Mouse (Mus musculus) MEL (cell line): ENCODE results near the gene Kmt5a. TPM values are rescaled to one million over a fixed set of nuclear protein-coding genes. Genes with fewer than 3 reads are reported as not detected.

Source experiments
- DNase-seq: peaks from one replicate; pipeline ENCODE4 v3.0.0; 2011; ENCODE audit warnings: low read depth, low spot score
- H3K27ac ChIP-seq: 2 replicates; pipeline ENCODE4 v1.5.1; 2012; ENCODE audit warnings: low read depth, mild to moderate bottlenecking, control low read depth, low read length, moderate library complexity; ENCODE audit not compliant: control insufficient read depth
- H3K27me3 ChIP-seq, 2 experiments: fragments of 150-350 bp in 1 of 2; sonication (generic) in 1 of 2; 2 replicates each; pipeline ENCODE4 v1.6.1; 2012; ENCODE audit warnings: low read length in 2 of 2, mild to moderate bottlenecking in 2 of 2, improper control_type of control experiment in 1 of 2, moderate library complexity in 1 of 2; ENCODE audit not compliant: insufficient read depth in 2 of 2, control insufficient read depth in 1 of 2
- H3K36me3 ChIP-seq, 2 experiments: 2 replicates each; pipeline ENCODE4 v1.6.1; 2012 to 2014; ENCODE audit warnings: low read length in 2 of 2, improper control_type of control experiment in 1 of 2, inconsistent platforms in 1 of 2, mild to moderate bottlenecking in 1 of 2; ENCODE audit not compliant: insufficient read depth in 2 of 2, control insufficient read depth in 1 of 2
- H3K4me1 ChIP-seq, 2 experiments: fragments of 150-350 bp in 1 of 2; sonication (generic) in 1 of 2; 2 replicates each; pipeline ENCODE4 v1.6.1; 2012; ENCODE audit warnings: low read length in 2 of 2, improper control_type of control experiment in 1 of 2, mild to moderate bottlenecking in 1 of 2; ENCODE audit not compliant: insufficient read depth in 2 of 2, control insufficient read depth in 1 of 2
- H3K4me3 ChIP-seq, 2 experiments: fragments of 150-350 bp in 1 of 2; sonication (generic) in 1 of 2; 2 replicates each; pipeline ENCODE4 v1.5.1; 2012; ENCODE audit warnings: low read depth in 2 of 2, low read length in 2 of 2, mild to moderate bottlenecking in 2 of 2, moderate library complexity in 2 of 2, control low read depth in 1 of 2, improper control_type of control experiment in 1 of 2; ENCODE audit not compliant: control insufficient read depth in 1 of 2, insufficient read depth in 1 of 2
- H3K79me2 ChIP-seq: 2 replicates; pipeline ENCODE4 v1.6.1; 2012; ENCODE audit warnings: mild to moderate bottlenecking, low read length, moderate library complexity; ENCODE audit not compliant: control insufficient read depth, poor library complexity, insufficient read depth
- H3K9ac ChIP-seq: 2 replicates; pipeline ENCODE4 v1.6.1; 2012; ENCODE audit warnings: low read depth, mild to moderate bottlenecking, control low read depth, low read length, moderate library complexity; ENCODE audit not compliant: control insufficient read depth, poor library complexity, severe bottlenecking
- H3K9me3 ChIP-seq: fragments of 150-350 bp; sonication (generic); replicated peaks from 2 replicates; pipeline ENCODE4 v1.6.1; 2012; ENCODE audit warnings: mild to moderate bottlenecking, low read length, improper control_type of control experiment, moderate library complexity; ENCODE audit not compliant: insufficient read depth
- BHLHE40 ChIP-seq: IDR thresholded peaks from 2 replicates; pipeline ENCODE4 v1.6.1; 2012; ENCODE audit warnings: low read depth, mild to moderate bottlenecking, inconsistent platforms, low read length, improper control_type of control experiment, borderline replicate concordance
- CHD1 ChIP-seq: IDR thresholded peaks from 2 replicates; pipeline ENCODE4 v1.6.1; 2012; ENCODE audit warnings: low read depth, mild to moderate bottlenecking, inconsistent platforms, low read length, improper control_type of control experiment
- CHD2 ChIP-seq: IDR thresholded peaks from 2 replicates; pipeline ENCODE4 v1.6.1; 2011; ENCODE audit warnings: low read length, improper control_type of control experiment
- CTCF ChIP-seq, 3 experiments: IDR thresholded peaks in 2 of 3; conservative IDR thresholded peaks in 1 of 3; 2 replicates each; pipeline ENCODE4 v1.5.1; 2011 to 2012; ENCODE audit warnings: low read length in 3 of 3, low read depth in 2 of 3, mild to moderate bottlenecking in 2 of 3, improper control_type of control experiment in 1 of 3, inconsistent platforms in 1 of 3, mixed read lengths in 1 of 3, moderate library complexity in 1 of 3; ENCODE audit not compliant: control insufficient read depth in 1 of 3, insufficient read depth in 1 of 3, poor library complexity in 1 of 3, severe bottlenecking in 1 of 3
- ELF1 ChIP-seq: IDR thresholded peaks from 2 replicates; pipeline ENCODE4 v1.6.1; 2014; ENCODE audit warnings: low read depth, mild to moderate bottlenecking, inconsistent platforms, low read length, improper control_type of control experiment, moderate library complexity
- EP300 ChIP-seq, 2 experiments: IDR thresholded peaks; 2 replicates each; pipeline ENCODE4 v1.6.1; 2011; ENCODE audit warnings: improper control_type of control experiment in 2 of 2, low read length in 2 of 2, low read depth in 1 of 2, mild to moderate bottlenecking in 1 of 2
- ETS1 ChIP-seq: IDR thresholded peaks from 2 replicates; pipeline ENCODE4 v1.6.1; 2012; ENCODE audit warnings: low read depth, mild to moderate bottlenecking, inconsistent platforms, low read length, improper control_type of control experiment, moderate library complexity
- GABPA ChIP-seq: IDR thresholded peaks from 2 replicates; pipeline ENCODE4 v1.6.1; 2012; ENCODE audit warnings: low read depth, mild to moderate bottlenecking, inconsistent platforms, low read length, improper control_type of control experiment, moderate library complexity
- GATA1 ChIP-seq: IDR thresholded peaks from 2 replicates; pipeline ENCODE4 v1.6.1; 2011; ENCODE audit warnings: low read depth, low read length, improper control_type of control experiment
- HCFC1 ChIP-seq: IDR thresholded peaks from 2 replicates; pipeline ENCODE4 v1.6.1; 2012; ENCODE audit warnings: low read depth, mild to moderate bottlenecking, inconsistent platforms, low read length, improper control_type of control experiment, moderate library complexity
- JUND ChIP-seq: IDR thresholded peaks from 2 replicates; pipeline ENCODE4 v1.6.1; 2011; ENCODE audit warnings: low read depth, mild to moderate bottlenecking, improper control_type of control experiment, low read length
- KAT2A ChIP-seq: conservative IDR thresholded peaks from 2 replicates; pipeline ENCODE4 v1.6.1; 2012; ENCODE audit warnings: low read depth, low read length, improper control_type of control experiment, inconsistent platforms
- MAFK ChIP-seq: IDR thresholded peaks from 2 replicates; pipeline ENCODE4 v1.6.1; 2011; ENCODE audit warnings: low read depth, mild to moderate bottlenecking, low read length, improper control_type of control experiment, borderline replicate concordance
- MAX ChIP-seq: IDR thresholded peaks from 2 replicates; pipeline ENCODE4 v1.6.1; 2011; ENCODE audit warnings: low read length, improper control_type of control experiment
- MAZ ChIP-seq: IDR thresholded peaks from 2 replicates; pipeline ENCODE4 v1.6.1; 2012; ENCODE audit warnings: low read depth, mild to moderate bottlenecking, inconsistent platforms, low read length, improper control_type of control experiment
- MEF2A ChIP-seq: IDR thresholded peaks from 2 replicates; pipeline ENCODE4 v1.6.1; 2014; ENCODE audit warnings: low read depth, mild to moderate bottlenecking, inconsistent platforms, low read length, improper control_type of control experiment; ENCODE audit not compliant: poor library complexity, insufficient replicate concordance, severe bottlenecking; ENCODE audit errors: extremely low read depth
- MXI1 ChIP-seq: IDR thresholded peaks from 2 replicates; pipeline ENCODE4 v1.6.1; 2011; ENCODE audit warnings: mild to moderate bottlenecking, low read depth, low read length, improper control_type of control experiment
- MYB ChIP-seq: IDR thresholded peaks from 2 replicates; pipeline ENCODE4 v1.6.1; 2011; ENCODE audit warnings: mild to moderate bottlenecking, low read depth, low read length, improper control_type of control experiment
- MYC ChIP-seq: IDR thresholded peaks from 2 replicates; pipeline ENCODE4 v1.6.1; 2011; ENCODE audit warnings: low read depth, mild to moderate bottlenecking, low read length, improper control_type of control experiment, moderate library complexity
- NELFE ChIP-seq: IDR thresholded peaks from 2 replicates; pipeline ENCODE4 v1.6.1; 2011; ENCODE audit warnings: low read depth, low read length, improper control_type of control experiment
- NRF1 ChIP-seq: IDR thresholded peaks from 2 replicates; pipeline ENCODE4 v1.6.1; 2014; ENCODE audit warnings: low read depth, mild to moderate bottlenecking, inconsistent platforms, low read length, improper control_type of control experiment, moderate library complexity; ENCODE audit not compliant: poor library complexity, insufficient read depth, severe bottlenecking
- POLR2A ChIP-seq, 2 experiments: IDR thresholded peaks; 2 replicates each; pipeline ENCODE4 v1.6.1; 2011 to 2012; ENCODE audit warnings: low read length in 2 of 2, mild to moderate bottlenecking in 2 of 2, control low read depth in 1 of 2, improper control_type of control experiment in 1 of 2, low read depth in 1 of 2, moderate library complexity in 1 of 2; ENCODE audit not compliant: control insufficient read depth in 1 of 2, insufficient read depth in 1 of 2, poor library complexity in 1 of 2
- POLR2AphosphoS2 ChIP-seq: IDR thresholded peaks from 2 replicates; pipeline ENCODE4 v1.6.1; 2011; ENCODE audit warnings: low read length, improper control_type of control experiment
- POLR2AphosphoS5 ChIP-seq: IDR thresholded peaks from 2 replicates; pipeline ENCODE4 v1.6.1; 2012; ENCODE audit warnings: low read depth, borderline replicate concordance, mild to moderate bottlenecking, inconsistent platforms, low read length, moderate library complexity, mixed read lengths
- RAD21 ChIP-seq: IDR thresholded peaks from 2 replicates; pipeline ENCODE4 v1.6.1; 2011; ENCODE audit warnings: mild to moderate bottlenecking, low read depth, low read length, improper control_type of control experiment
- RCOR1 ChIP-seq: IDR thresholded peaks from 2 replicates; pipeline ENCODE4 v1.6.1; 2012; ENCODE audit warnings: low read depth, mild to moderate bottlenecking, inconsistent platforms, low read length, improper control_type of control experiment
- SIN3A ChIP-seq: IDR thresholded peaks from 2 replicates; pipeline ENCODE4 v1.6.1; 2012; ENCODE audit warnings: low read length, improper control_type of control experiment, inconsistent platforms
- SMC3 ChIP-seq: IDR thresholded peaks from 2 replicates; pipeline ENCODE4 v1.6.1; 2011; ENCODE audit warnings: low read depth, low read length, improper control_type of control experiment
- TAL1 ChIP-seq: IDR thresholded peaks from 2 replicates; pipeline ENCODE4 v1.6.1; 2012; ENCODE audit warnings: mild to moderate bottlenecking, inconsistent platforms, low read length, moderate library complexity, mixed read lengths
- TBP ChIP-seq: IDR thresholded peaks from 2 replicates; pipeline ENCODE4 v1.8.0; 2011; ENCODE audit warnings: low read depth, low read length, improper control_type of control experiment
- TCF12 ChIP-seq: IDR thresholded peaks from 2 replicates; pipeline ENCODE4 v1.6.1; 2014; ENCODE audit warnings: low read depth, mild to moderate bottlenecking, inconsistent platforms, low read length, improper control_type of control experiment, moderate library complexity
- UBTF ChIP-seq: IDR thresholded peaks from 2 replicates; pipeline ENCODE4 v1.6.1; 2012; ENCODE audit warnings: low read depth, mild to moderate bottlenecking, inconsistent platforms, low read length, improper control_type of control experiment, moderate library complexity, borderline replicate concordance; ENCODE audit not compliant: insufficient read depth
- USF1 ChIP-seq: IDR thresholded peaks from 2 replicates; pipeline ENCODE4 v1.6.1; 2014; ENCODE audit warnings: low read depth, mild to moderate bottlenecking, inconsistent platforms, low read length, improper control_type of control experiment, moderate library complexity
- ZC3H11A ChIP-seq: IDR thresholded peaks from 2 replicates; pipeline ENCODE4 v1.6.1; 2012; ENCODE audit warnings: low read depth, mild to moderate bottlenecking, inconsistent platforms, low read length, improper control_type of control experiment
- ZKSCAN1 ChIP-seq: IDR thresholded peaks from 2 replicates; pipeline ENCODE4 v1.6.1; 2012; ENCODE audit warnings: low read depth, mild to moderate bottlenecking, inconsistent platforms, low read length, improper control_type of control experiment, moderate library complexity
- ZNF384 ChIP-seq: IDR thresholded peaks from 2 replicates; pipeline ENCODE4 v1.6.1; 2012; ENCODE audit warnings: low read depth, mild to moderate bottlenecking, inconsistent platforms, low read length, improper control_type of control experiment
- polyA plus RNA-seq, 2 experiments: library from polyadenylated mRNA; stranded (reverse) in 1 of 2; unstranded in 1 of 2; fragments of >175 nt in 1 of 2; fragments of >200 nt in 1 of 2; gene quantifications; 2 replicates each; pipeline versions ENCODE4 v1.2.1 to v1.2.4; 2012; ENCODE audit warnings: low replicate concordance in 2 of 2, low read depth in 1 of 2; ENCODE audit not compliant: insufficient read length in 2 of 2, insufficient read depth in 1 of 2, missing spikeins in 1 of 2
- total RNA-seq: library from RNA; depleted of rRNA; stranded (reverse); fragments of 300-350 nt; gene quantifications from 2 replicates; pipeline ENCODE4 v1.2.3, GENCODE M21; 2012; rRNA removed

Gene Kmt5a
- 104 and 110 TPM in 2 replicates for total RNA-seq
- 100 to 1,000 TPM in 1 of 2 experiments, 10 to 100 TPM in 1; 88.6 to 243 TPM for polyA plus RNA-seq

DNA sequence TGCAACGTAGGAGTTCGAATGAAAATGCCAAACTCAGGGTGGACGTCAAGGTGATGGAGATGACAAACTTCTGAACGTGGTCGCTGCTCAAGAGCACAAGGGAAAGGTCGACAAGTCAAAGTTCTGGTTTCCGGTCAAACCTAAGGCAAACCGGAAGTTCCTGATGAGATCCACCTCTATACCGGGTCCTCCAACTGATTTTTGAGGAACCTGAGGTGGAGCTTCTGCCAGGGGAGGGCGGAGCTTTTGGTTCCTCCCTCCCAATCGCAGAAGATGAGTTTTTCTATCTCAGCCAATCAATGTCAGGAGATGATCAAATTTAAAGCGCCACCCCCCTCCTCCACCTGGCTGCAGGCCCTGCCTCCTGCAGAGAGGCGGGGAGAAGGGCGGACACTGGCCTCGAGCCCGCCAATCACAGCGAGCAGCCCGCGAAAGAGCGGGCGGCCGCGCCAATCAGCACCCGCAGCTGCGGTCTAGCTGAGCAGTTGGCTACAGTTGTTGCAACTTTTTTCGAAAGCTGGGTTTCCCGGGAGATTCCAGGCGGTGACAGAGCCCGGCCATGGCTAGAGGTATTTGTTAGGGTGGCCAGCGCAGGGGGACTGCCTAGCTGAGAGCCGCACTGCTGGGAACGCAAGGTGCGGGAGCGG is at the start of gene Kmt5a:
Kmt5a (plus strand) TSS at position 484 of the 647 bp plus-strand sequence.
- Histone ChIP-seq H3K9me3 (no peaks in the 10 kb centered on the region), H3K4me3 (peak within 1 kb of the TSS; percentile 67 to 76), H3K4me1 (peaks cover 4 to 21% of the 10 kb centered on the region in 2 experiments)
- TF ChIP-seq ZKSCAN1 (no peak), SMC3 (no peak), HCFC1 (peak; percentile 72), RAD21 (no peak), TBP (peak; percentile 87), ZC3H11A (no peak), NELFE (peak; percentile 66), MAZ (no peak; the same call in 1 of the 2 replicates), JUND (no peak), ELF1 (peak; percentile 77), BHLHE40 (no peak), CHD1 (no peak), MAX (no peak; the same call in none of the 2 replicates), MEF2A (no peak), POLR2AphosphoS5 (no peak), GATA1 (no peak), POLR2A (IDR thresholded peaks at IDR 0.05; ENCODE audit: control insufficient read depth in 1 of 2, insufficient read depth in 1 of 2, low read depth in 1 of 2, low read length in 2 of 2, poor library complexity in 1 of 2) (peak; percentile 31 to 81; a peak in 2 of 4 replicates), TAL1 (no peak), GABPA (no peak), MYB (peak; percentile 58), UBTF (peak; percentile 55; the same call in 1 of the 2 replicates), KAT2A (no peak), ZNF384 (peak; percentile 90), EP300 (IDR thresholded peaks at IDR 0.05; ENCODE audit: low read depth in 1 of 2, low read length in 2 of 2) (0 out of 4 replicates have a peak, but pooled peaks of 1 of the 2 experiments have one; percentile 21), MXI1 (peak; percentile 51; the same call in 1 of the 2 replicates), NRF1 (no peak), TCF12 (0 out of 2 replicates have a peak, but pooled peaks have one; percentile 22), USF1 (no peak), SIN3A (peak; percentile 67; the same call in 1 of the 2 replicates), POLR2AphosphoS2 (peak; percentile 69), CHD2 (peak; percentile 30; the same call in 1 of the 2 replicates), MAFK (no peak), RCOR1 (no peak), ETS1 (no peak), CTCF (IDR thresholded peaks at IDR 0.05 in 2 of 3, conservative IDR thresholded peaks at IDR 0.05 in 1 of 3; ENCODE audit: control insufficient read depth in 1 of 3, insufficient read depth in 1 of 3, low read depth in 2 of 3, low read length in 3 of 3, poor library complexity in 1 of 3, severe bottlenecking in 1 of 3) (no peak), MYC (0 out of 2 replicates have a peak, but pooled peaks have one; percentile 62)

More for the DNA sequence above, at the start of gene Kmt5a:
- Histone ChIP-seq H3K27ac (peak within 1 kb of the TSS; percentile 71), H3K27me3 (no peaks in the 10 kb centered on the region), H3K9ac (peak within 1 kb of the TSS; percentile 78), H3K36me3 (peaks cover 0 to 25% of the 10 kb centered on the region in 2 experiments; a peak in 2 of 4 replicates), H3K79me2 (peaks cover 11% of the 10 kb centered on the region)
- peak; percentile 99 for DNase-seq
